Mouse (Mus musculus): ENCODE measurements around the gene Map9. TPM values are rescaled to one million over a fixed set of nuclear protein-coding genes. Genes with fewer than 3 reads are reported as not detected.

Map9 gene
- 1.2 and 2.2 TPM in 2 replicates for polyA plus RNA-seq (2012; rRNA removed; ENCODE audit: low replicate concordance)

GRCm38 (mm10) chr3:82357797-82358524, at the start of gene Map9:
TSS of gene Map9 (plus strand) at chr3:82358044.

Other genes starting within 250 kb of the Map9 start
- gene Gucy1a1, start 212.3 kb upstream of the Map9 start, polyA plus RNA-seq (2012; rRNA removed; ENCODE audit: low replicate concordance): 13.9 and 14.2 TPM in 2 replicates
- 0.36 and 2.4 TPM in 2 replicates for gene Npy2r, start 190.0 kb downstream of the Map9 start, polyA plus RNA-seq (2012; rRNA removed; ENCODE audit: low replicate concordance)

Data from subcutaneous adipose tissue, adult 2 months (tissue).